Mouse (Mus musculus) cerebellum, adult 18-20 months (tissue): ENCODE measurements around the gene Gm6358.
"Not testable (repeated sequence)": the region's sequence is repeated elsewhere in the genome, so short reads cannot be mapped to it uniquely, and the experiment has no call there.

Experiments used
- DNase-seq, 2 experiments: peaks; one replicate each; pipeline ENCODE4 v3.0.0; 2021

Gene Gm6358

GRCm38 (mm10) chr16:89140551-89140950, at the start of gene Gm6358:
TSS of gene Gm6358 (plus strand) at chr16:89140851.
- DNase-seq: no peak

- DNase-seq: no peak
These were observed 10.1 kb downstream of the Gm6358 start, which contains the start of gene Gm10061 for GRCm38 (mm10) chr16:89150786-89151185. TSS of gene Gm10061 (plus strand) at chr16:89151086.

DNA sequence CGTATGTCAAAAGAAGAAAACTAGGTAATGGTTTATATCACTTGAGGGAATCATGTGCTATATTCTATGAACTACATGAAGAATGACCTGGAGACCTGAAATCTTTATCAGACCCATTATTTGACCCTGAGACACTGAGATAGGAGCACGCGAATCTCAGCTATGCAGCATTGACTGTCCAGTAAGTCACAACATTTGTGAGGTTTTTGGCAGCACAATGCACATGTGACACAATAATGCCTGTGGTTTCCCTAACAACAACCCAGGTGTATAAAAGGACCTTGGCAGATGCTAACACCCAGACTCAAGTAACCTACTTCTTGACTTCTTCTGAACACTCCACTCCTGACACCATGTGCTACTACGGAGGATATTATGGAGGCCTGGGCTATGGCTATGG, 17.0 kb downstream of the Gm6358 start, which contains the start of gene Gm9789:
Gm9789 (plus strand) TSS at position 301 of the 400 bp plus-strand sequence.
- DNase-seq: no peak

GRCm38 (mm10) chr16:89169190-89169589, 28.5 kb downstream of the Gm6358 start, which contains the start of gene Gm7735:
TSS of gene Gm7735 (plus strand) at chr16:89169490.
- not testable (repeated sequence) for DNase-seq

DNA sequence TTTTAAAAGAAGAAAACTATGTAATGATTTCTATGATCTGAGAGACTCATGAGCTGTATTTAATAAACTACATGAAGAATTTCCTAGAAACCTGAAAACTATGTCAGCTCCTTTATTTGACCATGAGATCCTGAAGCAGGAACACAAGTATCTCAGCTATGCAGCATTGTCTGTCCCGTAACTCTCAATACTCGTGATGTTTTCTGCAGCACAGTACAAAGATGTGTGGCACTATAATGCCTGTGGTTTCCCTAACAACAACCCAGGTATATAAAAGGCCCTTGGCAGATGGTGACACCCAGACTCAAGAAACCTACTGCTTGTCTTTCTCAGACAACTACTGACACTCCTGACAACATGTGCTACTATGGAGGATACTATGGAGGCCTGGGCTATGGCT, 33.8 kb downstream of the Gm6358 start, which contains the start of gene 1110057P08Rik:
1110057P08Rik (plus strand) TSS at position 301 of the 400 bp plus-strand sequence.
- DNase-seq: no peak

GRCm38 (mm10) chr16:89188621-89189020, 48.0 kb downstream of the Gm6358 start:
- no peak for DNase-seq
